Mouse (Mus musculus): ENCODE measurements around the gene Gas2l2. TPM values are rescaled to one million over a fixed set of nuclear protein-coding genes. Genes with fewer than 3 reads are reported as not detected.

The Gas2l2 gene
- not detected for polyA plus RNA-seq (2014; fragmentation: Illumina TruSeq; extraction: RNeasy Lipid Tissue Mini Kit (QIAGEN cat#74804); ENCODE audit: low read depth, low replicate concordance)

GRCm38 (mm10) chr11:83429355-83429754, at the start of gene Gas2l2:
Gene Gas2l2 (minus strand): TSS chr11:83429455.

GRCm38 (mm10) chr11:83472324-83473234, 43.3 kb upstream of the Gas2l2 start, which contains the start of gene Taf15:
Gene Taf15 (plus strand): TSS chr11:83473086.

GRCm38 (mm10) chr11:83462711-83463244, 33.5 kb upstream of the Gas2l2 start, which contains the start of gene Mmp28:
Gene Mmp28 (minus strand): TSS chr11:83463071.

GRCm38 (mm10) chr11:83437377-83437776, 8.1 kb upstream of the Gas2l2 start, which contains the start of gene 1700020L24Rik:
Gene 1700020L24Rik (plus strand): TSS chr11:83437677.

GRCm38 (mm10) chr11:83409087-83409754, 20.0 kb downstream of the Gas2l2 start, which contains the start of gene Rasl10b:
Gene Rasl10b (plus strand): TSS chr11:83409137.

Other genes starting within 250 kb of the Gas2l2 start
- 4.3 TPM for gene Slfn3, start 238.1 kb downstream of the Gas2l2 start, polyA plus RNA-seq (2014; fragmentation: Illumina TruSeq; extraction: RNeasy Lipid Tissue Mini Kit (QIAGEN cat#74804); ENCODE audit: low read depth, low replicate concordance)
- gene Slfn14, start 142.7 kb downstream of the Gas2l2 start, polyA plus RNA-seq (2014; fragmentation: Illumina TruSeq; extraction: RNeasy Lipid Tissue Mini Kit (QIAGEN cat#74804); ENCODE audit: low read depth, low replicate concordance) = not detected
- gene Ap2b1, start 130.4 kb downstream of the Gas2l2 start, polyA plus RNA-seq (2014; fragmentation: Illumina TruSeq; extraction: RNeasy Lipid Tissue Mini Kit (QIAGEN cat#74804); ENCODE audit: low read depth, low replicate concordance) = 42.5 TPM
- gene Pex12, start 126.9 kb downstream of the Gas2l2 start, polyA plus RNA-seq (2014; fragmentation: Illumina TruSeq; extraction: RNeasy Lipid Tissue Mini Kit (QIAGEN cat#74804); ENCODE audit: low read depth, low replicate concordance) = 32.8 TPM
- gene Rasl10b, start 20.3 kb downstream of the Gas2l2 start, polyA plus RNA-seq (2014; fragmentation: Illumina TruSeq; extraction: RNeasy Lipid Tissue Mini Kit (QIAGEN cat#74804); ENCODE audit: low read depth, low replicate concordance) = not detected
- gene 1700020L24Rik, start 8.2 kb upstream of the Gas2l2 start, polyA plus RNA-seq (2014; fragmentation: Illumina TruSeq; extraction: RNeasy Lipid Tissue Mini Kit (QIAGEN cat#74804); ENCODE audit: low read depth, low replicate concordance) = not detected
- 1.6 TPM for gene Mmp28, start 33.6 kb upstream of the Gas2l2 start, polyA plus RNA-seq (2014; fragmentation: Illumina TruSeq; extraction: RNeasy Lipid Tissue Mini Kit (QIAGEN cat#74804); ENCODE audit: low read depth, low replicate concordance)
- gene Taf15, start 43.6 kb upstream of the Gas2l2 start, polyA plus RNA-seq (2014; fragmentation: Illumina TruSeq; extraction: RNeasy Lipid Tissue Mini Kit (QIAGEN cat#74804); ENCODE audit: low read depth, low replicate concordance) = 241 TPM
- gene Heatr9, start 92.7 kb upstream of the Gas2l2 start, polyA plus RNA-seq (2014; fragmentation: Illumina TruSeq; extraction: RNeasy Lipid Tissue Mini Kit (QIAGEN cat#74804); ENCODE audit: low read depth, low replicate concordance) = not detected
- 1.9 TPM for gene Ccl5, start 101.1 kb upstream of the Gas2l2 start, polyA plus RNA-seq (2014; fragmentation: Illumina TruSeq; extraction: RNeasy Lipid Tissue Mini Kit (QIAGEN cat#74804); ENCODE audit: low read depth, low replicate concordance)
- gene Ccl9, start 149.2 kb upstream of the Gas2l2 start, polyA plus RNA-seq (2014; fragmentation: Illumina TruSeq; extraction: RNeasy Lipid Tissue Mini Kit (QIAGEN cat#74804); ENCODE audit: low read depth, low replicate concordance) = 36.0 TPM
- gene Ccl6, start 163.6 kb upstream of the Gas2l2 start, polyA plus RNA-seq (2014; fragmentation: Illumina TruSeq; extraction: RNeasy Lipid Tissue Mini Kit (QIAGEN cat#74804); ENCODE audit: low read depth, low replicate concordance) = 1,001 TPM
- gene Rpl9-ps1, start 216.2 kb upstream of the Gas2l2 start, polyA plus RNA-seq (2014; fragmentation: Illumina TruSeq; extraction: RNeasy Lipid Tissue Mini Kit (QIAGEN cat#74804); ENCODE audit: low read depth, low replicate concordance) = not detected
- gene Ccl3, start 219.9 kb upstream of the Gas2l2 start, polyA plus RNA-seq (2014; fragmentation: Illumina TruSeq; extraction: RNeasy Lipid Tissue Mini Kit (QIAGEN cat#74804); ENCODE audit: low read depth, low replicate concordance) = 1.1 TPM
- not detected for gene Ccl4, start 233.1 kb upstream of the Gas2l2 start, polyA plus RNA-seq (2014; fragmentation: Illumina TruSeq; extraction: RNeasy Lipid Tissue Mini Kit (QIAGEN cat#74804); ENCODE audit: low read depth, low replicate concordance)

All from sigmoid colon, adult 10 weeks (tissue).